Mouse (Mus musculus): Measurements from ENCODE around the gene Mb21d2.
A peak's percentile ranks its signal among the peaks of the same experiment; 100 is the strongest.

Mb21d2 gene

GRCm38 (mm10) chr16:28928815-28929685 is at the start of gene Mb21d2:
Gene Mb21d2 (minus strand): TSS chr16:28929673.
- peak; percentile 55 for ATAC-seq (ENCODE audit: insufficient number of reproducible peaks, low FRiP score, low TSS enrichment)

- no peak for ATAC-seq (ENCODE audit: insufficient number of reproducible peaks, low FRiP score, low TSS enrichment)
These were observed 36.8 kb upstream of the Mb21d2 start for GRCm38 (mm10) chr16:28966236-28966635.

- ATAC-seq (ENCODE audit: insufficient number of reproducible peaks, low FRiP score, low TSS enrichment): no peak
These were observed 34.6 kb upstream of the Mb21d2 start for GRCm38 (mm10) chr16:28964048-28964447.

DNA sequence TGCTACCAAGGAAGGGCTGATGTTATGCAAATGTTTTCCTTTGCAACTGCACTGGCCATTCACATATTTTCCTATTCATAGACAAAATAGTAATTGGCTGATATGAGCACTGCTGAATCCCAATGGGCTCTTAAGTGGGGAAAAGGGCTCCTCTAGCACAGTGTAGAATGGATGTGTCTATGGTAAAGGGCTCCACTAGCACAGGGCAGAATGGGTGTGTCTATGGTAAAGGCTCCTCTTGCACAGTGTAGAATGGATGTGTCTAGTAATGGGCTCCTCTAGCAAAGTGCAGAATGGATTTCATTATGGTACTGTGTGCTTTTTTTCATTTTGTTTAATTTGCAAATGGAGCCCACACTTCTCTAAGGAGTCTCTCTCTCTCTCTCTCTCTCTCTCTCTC is 33.5 kb upstream of the Mb21d2 start:
- ATAC-seq (ENCODE audit: insufficient number of reproducible peaks, low FRiP score, low TSS enrichment): no peak

GRCm38 (mm10) chr16:28949810-28950209 is 20.3 kb upstream of the Mb21d2 start:
- peak; percentile 74 for ATAC-seq (ENCODE audit: insufficient number of reproducible peaks, low FRiP score, low TSS enrichment)

DNA sequence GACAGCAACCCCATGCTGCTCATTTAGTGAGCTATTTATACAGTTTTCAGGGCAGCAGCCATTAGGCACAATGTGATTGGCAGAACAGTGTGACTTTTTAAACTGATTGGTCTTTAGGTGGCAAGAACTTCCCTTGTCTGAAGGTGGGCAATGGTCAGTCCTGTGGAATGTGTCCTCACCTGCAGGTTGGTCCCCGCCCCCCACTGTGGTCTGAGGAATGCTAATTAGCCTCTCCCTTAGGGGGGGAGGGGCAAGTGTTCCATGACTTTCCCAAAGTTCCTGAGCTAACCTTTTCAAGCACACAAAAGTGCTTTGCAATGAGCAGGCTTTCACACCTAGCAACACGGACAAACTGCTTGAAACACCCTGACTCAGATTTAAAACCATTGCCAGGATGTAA is 13.8 kb upstream of the Mb21d2 start:
- ATAC-seq (ENCODE audit: insufficient number of reproducible peaks, low FRiP score, low TSS enrichment): no peak

DNA sequence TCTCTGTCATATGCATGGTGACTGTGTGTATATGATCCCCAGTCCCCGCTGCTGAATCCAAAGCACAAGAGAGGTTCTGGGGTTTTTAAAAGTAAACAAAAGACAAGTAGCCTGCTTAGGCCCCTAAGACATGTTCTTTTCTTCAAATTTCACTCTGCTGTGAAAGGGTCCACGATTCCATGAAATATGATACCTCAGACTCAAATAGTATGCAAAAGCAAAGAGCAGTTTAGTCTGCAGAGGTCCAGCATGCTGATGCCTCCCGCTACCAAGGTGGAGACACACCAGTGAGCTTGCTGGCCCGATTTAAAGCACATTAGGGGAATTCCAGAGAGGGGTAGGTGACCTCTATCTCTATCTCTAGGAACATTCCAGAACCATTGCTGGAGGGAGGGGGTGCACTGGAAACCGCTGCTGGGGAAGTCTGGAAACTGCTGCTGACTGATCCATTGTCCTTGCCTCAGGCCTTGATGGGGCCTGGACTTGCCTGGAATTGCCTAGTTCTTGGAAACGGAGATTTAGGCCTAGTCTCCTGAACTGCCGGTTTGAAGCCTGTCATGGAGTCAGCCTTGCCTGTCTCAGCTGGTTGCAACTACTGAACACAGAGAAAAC is 6.8 kb upstream of the Mb21d2 start:
- ATAC-seq (ENCODE audit: insufficient number of reproducible peaks, low FRiP score, low TSS enrichment): no peak

DNA sequence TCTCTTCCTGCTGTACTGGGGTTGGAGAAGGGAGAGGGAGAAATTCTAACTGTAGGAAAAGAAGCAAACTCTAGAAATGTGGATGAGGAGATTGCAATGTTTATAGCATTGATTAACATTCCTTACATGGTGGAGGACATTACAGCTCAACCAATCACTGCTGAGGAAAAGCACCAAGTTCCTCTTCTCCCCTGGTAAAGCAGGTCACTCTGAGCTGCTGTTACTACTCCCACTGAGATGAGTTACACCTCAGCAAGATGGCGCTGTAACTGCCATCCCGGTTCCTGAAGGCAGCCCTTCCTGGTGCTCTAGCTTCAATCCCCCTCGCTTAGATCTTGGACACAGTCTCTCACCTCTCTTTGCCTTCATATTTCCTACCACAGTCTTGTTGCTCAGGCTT is 6.2 kb upstream of the Mb21d2 start:
- no peak for ATAC-seq (ENCODE audit: insufficient number of reproducible peaks, low FRiP score, low TSS enrichment)

GRCm38 (mm10) chr16:28931213-28931612 is 1.7 kb upstream of the Mb21d2 start:
- ATAC-seq (ENCODE audit: insufficient number of reproducible peaks, low FRiP score, low TSS enrichment): no peak

DNA sequence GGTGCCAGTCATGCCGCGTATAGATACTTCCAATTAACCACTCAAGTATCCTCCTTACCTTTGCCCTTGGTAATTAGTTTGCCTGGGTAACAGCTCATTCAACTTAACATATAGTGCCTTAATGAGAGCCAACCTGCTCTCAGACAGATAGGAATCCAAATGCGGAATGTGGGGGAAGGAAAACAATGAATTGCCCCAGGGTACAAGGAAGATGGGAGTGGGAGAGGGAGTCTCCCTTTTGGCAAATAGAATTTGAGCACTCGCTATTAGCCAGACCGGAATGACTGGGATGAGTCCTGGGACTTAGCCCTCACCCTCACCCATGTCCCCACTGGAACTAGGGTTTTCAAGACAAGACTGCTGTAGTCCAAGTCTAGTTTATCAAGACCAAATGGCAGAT is 953 bp upstream of the Mb21d2 start:
- ATAC-seq (ENCODE audit: insufficient number of reproducible peaks, low FRiP score, low TSS enrichment): no peak

GRCm38 (mm10) chr16:28929686-28930291 is 316 bp upstream of the Mb21d2 start:
- ATAC-seq (ENCODE audit: insufficient number of reproducible peaks, low FRiP score, low TSS enrichment): peak; percentile 70

GRCm38 (mm10) chr16:28928466-28928814 is 1.0 kb downstream of the Mb21d2 start:
- no peak for ATAC-seq (ENCODE audit: insufficient number of reproducible peaks, low FRiP score, low TSS enrichment)

DNA sequence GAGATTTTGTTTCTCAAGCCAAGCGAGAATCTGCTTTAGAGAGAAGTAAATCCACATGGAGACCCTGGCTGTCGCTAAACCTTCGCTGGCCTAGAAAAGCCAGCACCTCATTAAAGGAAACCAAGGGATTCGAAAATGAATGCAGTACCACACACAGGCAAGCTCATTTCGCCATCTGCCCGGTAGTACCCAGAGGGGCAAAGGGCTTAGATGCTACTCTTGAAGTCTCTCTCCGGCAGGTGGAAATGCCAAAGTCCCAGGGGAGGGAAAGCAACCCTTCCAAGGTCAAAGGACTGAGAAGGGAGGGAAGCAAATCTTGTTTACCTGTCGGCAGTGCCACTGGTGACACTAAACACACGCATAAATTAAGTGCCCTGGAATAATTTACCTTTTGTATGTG is 2.1 kb downstream of the Mb21d2 start:
- no peak for ATAC-seq (ENCODE audit: insufficient number of reproducible peaks, low FRiP score, low TSS enrichment)

DNA sequence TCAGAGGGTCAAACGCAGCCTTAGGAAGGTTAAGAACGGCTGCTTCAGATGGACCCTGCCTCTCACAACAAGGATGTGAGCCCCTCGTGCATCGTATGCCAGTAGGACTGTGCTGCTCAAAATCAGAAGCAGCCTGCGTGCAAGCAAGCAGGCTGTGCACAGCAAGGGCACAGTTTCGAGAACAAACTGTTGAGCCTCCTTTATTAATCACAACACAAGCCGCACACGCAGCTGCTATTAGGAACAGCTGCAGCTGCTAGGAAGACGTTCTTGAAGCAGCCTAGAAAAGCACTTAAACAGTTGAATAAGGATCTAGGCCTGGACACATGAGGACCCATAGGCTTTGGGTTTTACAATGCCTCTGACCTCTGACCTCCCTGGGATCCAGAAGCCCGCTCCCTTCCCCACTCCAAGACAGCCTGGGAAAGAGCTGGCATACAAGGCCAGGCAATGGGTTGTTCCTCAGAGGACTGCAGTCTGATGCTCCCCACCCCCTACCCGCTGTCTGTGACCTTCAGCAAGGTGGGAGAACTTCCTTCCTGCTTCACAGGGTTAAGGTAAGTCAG is 10.1 kb downstream of the Mb21d2 start:
- ATAC-seq (ENCODE audit: insufficient number of reproducible peaks, low FRiP score, low TSS enrichment): no peak

GRCm38 (mm10) chr16:28915362-28915761 is 14.1 kb downstream of the Mb21d2 start:
- no peak for ATAC-seq (ENCODE audit: insufficient number of reproducible peaks, low FRiP score, low TSS enrichment)

- no peak for ATAC-seq (ENCODE audit: insufficient number of reproducible peaks, low FRiP score, low TSS enrichment)
These were observed 14.8 kb downstream of the Mb21d2 start for GRCm38 (mm10) chr16:28914709-28915108.

- ATAC-seq (ENCODE audit: insufficient number of reproducible peaks, low FRiP score, low TSS enrichment): no peak
These were observed 17.9 kb downstream of the Mb21d2 start for GRCm38 (mm10) chr16:28911414-28912050.

- ATAC-seq (ENCODE audit: insufficient number of reproducible peaks, low FRiP score, low TSS enrichment): no peak
These were observed 22.9 kb downstream of the Mb21d2 start for GRCm38 (mm10) chr16:28906370-28907275.

- no peak for ATAC-seq (ENCODE audit: insufficient number of reproducible peaks, low FRiP score, low TSS enrichment)
These were observed 23.7 kb downstream of the Mb21d2 start for GRCm38 (mm10) chr16:28905567-28906289.

Measured in cerebellum, adult (tissue).